Comparison of ENCODE assay signal across 17 mouse cellular contexts in the genomic region with DNA sequence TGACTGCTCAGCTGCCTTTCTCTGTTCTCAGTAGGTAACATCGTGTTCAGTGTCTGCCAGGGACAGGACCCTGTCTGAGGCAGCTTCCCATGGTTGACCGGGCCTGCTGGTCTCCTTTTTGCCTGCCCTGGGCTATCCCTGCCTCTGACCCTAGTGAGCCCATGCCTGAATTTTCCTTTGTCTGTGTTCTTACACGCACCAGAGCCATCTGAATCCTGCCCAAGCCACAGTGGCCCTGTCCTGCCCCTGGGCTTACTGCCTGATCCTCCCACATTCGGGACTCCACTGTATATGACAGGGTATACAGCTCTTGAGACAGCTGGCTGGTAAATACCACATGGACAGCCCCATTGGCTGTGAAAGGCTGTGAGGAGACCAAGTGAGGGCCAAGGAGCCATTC. TPM values are rescaled to one million over a fixed set of nuclear protein-coding genes. Genes with fewer than 3 reads are reported as not detected.
DNase-seq lines count a peak whose midpoint lies in the region; ATAC-seq and TF ChIP-seq lines count a peak whose summit lies in the region.
"Had no signal": no experiment of that assay in that cellular context is flagged by ENCODE, and none has a peak within 500 bp of the region (broad histone marks: within the 10 kb centered on the region; RNA-seq: fewer than 3 reads in every experiment).

No protein-coding gene starts in this region.

- peak overlapping the region; percentile 25; the same call in 1 of the 2 replicates for H3K27ac ChIP-seq in kidney, postnatal 0 days
- peak overlapping the region; percentile 60 for H3K27ac ChIP-seq in midbrain, embryonic 13.5 days
- no peak overlapping the region for H3K27ac ChIP-seq in midbrain, embryonic 15.5 days
- peak overlapping the region; percentile 31; the same call in 1 of the 2 replicates for H3K27ac ChIP-seq in liver, embryonic 15.5 days (replicated peaks)
- H3K27ac ChIP-seq: embryonic facial prominence, embryonic 15.5 days had no signal

- DNase-seq in heart, adult 11 months: peak; percentile 89
- DNase-seq in heart, postnatal 4 days: no peak
- no peak for DNase-seq in kidney, postnatal 0 days (ENCODE audit: low spot score)
- no peak for DNase-seq in kidney, adult 18-20 months
- no peak for DNase-seq in embryo, embryonic 9.5 days (ENCODE audit: extremely low spot score)
- DNase-seq: adrenal gland, postnatal 25 days; cerebellum, adult 9-10 months; lung, adult 2 months; lung, postnatal 36 days had no signal

- WGBS in kidney, postnatal 0 days: 48% methylated on average over 4 of the region's 4 CpGs
- WGBS in midbrain, embryonic 13.5 days: 65% methylated on average over 4 of the region's 4 CpGs
- 58% methylated on average over 4 of the region's 4 CpGs for WGBS in midbrain, embryonic 15.5 days
- WGBS in liver, embryonic 15.5 days (ENCODE audit: insufficient replicate concordance): 76% methylated on average over 4 of the region's 4 CpGs

- no peak for ATAC-seq in kidney, postnatal 0 days (replicated peaks; ENCODE audit: low FRiP score, low read depth)
- ATAC-seq in midbrain, embryonic 13.5 days: no peak
- ATAC-seq in midbrain, embryonic 15.5 days (replicated peaks): no peak
- ATAC-seq in liver, embryonic 15.5 days (ENCODE audit: insufficient read depth): no peak
- ATAC-seq: activated CD4-positive, CD25-positive, alpha-beta regulatory T cell, adult 4 months; inflammation-experienced regulatory T-cells, adult 6 months; Patski had no signal

- peaks cover 19% of the 10 kb centered on the region for H3K4me1 ChIP-seq in kidney, postnatal 0 days (replicated peaks; ENCODE audit: insufficient read depth, low read length)
- H3K4me1 ChIP-seq in midbrain, embryonic 13.5 days (replicated peaks): peaks cover 40% of the 10 kb centered on the region
- peaks cover 16% of the 10 kb centered on the region for H3K4me1 ChIP-seq in midbrain, embryonic 15.5 days
- peaks cover 32% of the 10 kb centered on the region for H3K4me1 ChIP-seq in liver, embryonic 15.5 days (replicated peaks)

- 0 out of 2 replicates have a peak, but pooled peaks cover 14% of the 10 kb centered on the region for H3K36me3 ChIP-seq in kidney, postnatal 0 days (ENCODE audit: insufficient read depth, low read length)
- H3K36me3 ChIP-seq in midbrain, embryonic 13.5 days: peaks cover 63% of the 10 kb centered on the region
- H3K36me3 ChIP-seq in midbrain, embryonic 15.5 days (replicated peaks): peaks cover 15% of the 10 kb centered on the region; the same call in 1 of the 2 replicates
- H3K36me3 ChIP-seq in liver, embryonic 15.5 days (replicated peaks): peaks cover 81% of the 10 kb centered on the region

- TF ChIP-seq CTCF in kidney, postnatal 0 days (IDR thresholded peaks at IDR 0.05; ENCODE audit: low read depth): no peak

- no peaks in the 10 kb centered on the region for H3K9me3 ChIP-seq in kidney, postnatal 0 days (replicated peaks; ENCODE audit: low read length)
- no peaks in the 10 kb centered on the region for H3K9me3 ChIP-seq in midbrain, embryonic 13.5 days
- H3K9me3 ChIP-seq in midbrain, embryonic 15.5 days: no peaks in the 10 kb centered on the region
- no peaks in the 10 kb centered on the region for H3K9me3 ChIP-seq in liver, embryonic 15.5 days (replicated peaks)
- H3K9me3 ChIP-seq: embryonic facial prominence, embryonic 15.5 days; kidney, embryonic 15.5 days had no signal

- no peak overlapping the region for H3K4me3 ChIP-seq in kidney, postnatal 0 days (replicated peaks; ENCODE audit: low read depth, low read length)
- H3K4me3 ChIP-seq in midbrain, embryonic 13.5 days (replicated peaks): no peak overlapping the region
- no peak overlapping the region for H3K4me3 ChIP-seq in midbrain, embryonic 15.5 days
- H3K4me3 ChIP-seq in liver, embryonic 15.5 days (replicated peaks): no peak overlapping the region
- H3K4me3 ChIP-seq: embryonic facial prominence, embryonic 15.5 days; kidney, embryonic 15.5 days had no signal

- H3K27me3 ChIP-seq in kidney, postnatal 0 days (ENCODE audit: insufficient read depth, low read length): no peaks in the 10 kb centered on the region
- H3K27me3 ChIP-seq in midbrain, embryonic 13.5 days: no peaks in the 10 kb centered on the region
- H3K27me3 ChIP-seq in midbrain, embryonic 15.5 days (replicated peaks): no peaks in the 10 kb centered on the region
- no peaks in the 10 kb centered on the region for H3K27me3 ChIP-seq in liver, embryonic 15.5 days
- H3K27me3 ChIP-seq: embryonic facial prominence, embryonic 15.5 days; kidney, embryonic 15.5 days; Patski had no signal

- H3K9ac ChIP-seq in kidney, postnatal 0 days (ENCODE audit: low read depth, low read length): no peak overlapping the region
- no peak overlapping the region for H3K9ac ChIP-seq in midbrain, embryonic 13.5 days (replicated peaks)
- H3K9ac ChIP-seq in midbrain, embryonic 15.5 days: no peak overlapping the region
- no peak overlapping the region for H3K9ac ChIP-seq in liver, embryonic 15.5 days
- H3K9ac ChIP-seq: embryonic facial prominence, embryonic 15.5 days; kidney, embryonic 15.5 days had no signal

- no peak overlapping the region for H3K4me2 ChIP-seq in kidney, postnatal 0 days (ENCODE audit: low read length)
- no peak overlapping the region for H3K4me2 ChIP-seq in midbrain, embryonic 13.5 days (replicated peaks)
- H3K4me2 ChIP-seq in midbrain, embryonic 15.5 days: no peak overlapping the region
- no peak overlapping the region for H3K4me2 ChIP-seq in liver, embryonic 15.5 days
- H3K4me2 ChIP-seq: embryonic facial prominence, embryonic 15.5 days; kidney, embryonic 15.5 days had no signal

RNA-seq across cellular contexts. Expression of a gene that starts 16.4 kb away (rescaled TPM):
- total RNA-seq in heart, postnatal 4 days (2021): 10 to 100 TPM; 26.7 to 29.0 TPM
- polyA plus RNA-seq in kidney, postnatal 0 days (2015; fragmentation: Nextera tagmentation; extraction: Ambion mirVana): 29.8 and 30.6 TPM in 2 replicates
- 25.9 and 28.6 TPM in 2 replicates for polyA plus RNA-seq in midbrain, embryonic 13.5 days (2015; fragmentation: Nextera tagmentation; extraction: Ambion mirVana)
- polyA plus RNA-seq in midbrain, embryonic 15.5 days (2015; fragmentation: Nextera tagmentation; extraction: Ambion mirVana): 34.0 and 35.5 TPM in 2 replicates
- 101 and 114 TPM in 2 replicates for polyA plus RNA-seq in liver, embryonic 15.5 days (2015; fragmentation: Nextera tagmentation; extraction: Ambion mirVana)

RNA-seq across cellular contexts. Expression of a gene that starts 16.9 kb away (rescaled TPM):
- total RNA-seq in heart, postnatal 4 days (2021): 100 to 1,000 TPM; 116 to 122 TPM
- 107 and 123 TPM in 2 replicates for polyA plus RNA-seq in kidney, postnatal 0 days (2015; fragmentation: Nextera tagmentation; extraction: Ambion mirVana)
- 75.7 and 78.8 TPM in 2 replicates for polyA plus RNA-seq in midbrain, embryonic 13.5 days (2015; fragmentation: Nextera tagmentation; extraction: Ambion mirVana)
- polyA plus RNA-seq in midbrain, embryonic 15.5 days (2015; fragmentation: Nextera tagmentation; extraction: Ambion mirVana): 104 and 107 TPM in 2 replicates
- 87.6 and 94.1 TPM in 2 replicates for polyA plus RNA-seq in liver, embryonic 15.5 days (2015; fragmentation: Nextera tagmentation; extraction: Ambion mirVana)
